Mouse (Mus musculus): ENCODE results near the gene Mtpn. TPM values are rescaled to one million over a fixed set of nuclear protein-coding genes. Genes with fewer than 3 reads are reported as not detected.

Gene Mtpn
- polyA plus RNA-seq (2014; fragmentation: Nextera tagmentation; extraction: Ambion mirVana) = 105 and 147 TPM in 2 replicates

GRCm38 (mm10) chr6:35539304-35540009, at the start of gene Mtpn:
TSS of gene Mtpn (minus strand) at chr6:35539888.
- Histone ChIP-seq H3K9me3 (replicated peaks; ENCODE audit: control insufficient read depth, low read length) (no peaks in the 10 kb centered on the region), H3K9ac (ENCODE audit: low read length) (peak within 1 kb of the TSS; percentile 97), H3K36me3 (ENCODE audit: control insufficient read depth, insufficient read depth, low read length) (no peaks in the 10 kb centered on the region), H3K4me1 (ENCODE audit: control insufficient read depth, insufficient read depth, low read length) (peaks cover 11% of the 10 kb centered on the region), H3K27ac (ENCODE audit: low read depth, low read length) (peak within 1 kb of the TSS; percentile 70), H3K4me2 (ENCODE audit: low read length) (peak within 1 kb of the TSS; percentile 82), H3K27me3 (replicated peaks; ENCODE audit: control insufficient read depth, insufficient read depth, low read length) (no peaks in the 10 kb centered on the region), H3K4me3 (ENCODE audit: low read depth, low read length) (peak within 1 kb of the TSS; percentile 99)
- ATAC-seq (peak; percentile 100), DNase-seq (ENCODE audit: low spot score) (peak; percentile 99)
- WGBS = under 1% methylated on average over 59 of the region's 61 CpGs

GRCm38 (mm10) chr6:35568731-35569130, 29.0 kb upstream of the Mtpn start:
- Histone ChIP-seq H3K9me3 (replicated peaks; ENCODE audit: control insufficient read depth, low read length) (no peaks in the 10 kb centered on the region), H3K4me3 (ENCODE audit: low read depth, low read length) (no peak overlapping the region), H3K27me3 (replicated peaks; ENCODE audit: control insufficient read depth, insufficient read depth, low read length) (no peaks in the 10 kb centered on the region), H3K36me3 (ENCODE audit: control insufficient read depth, insufficient read depth, low read length) (no peaks in the 10 kb centered on the region), H3K9ac (ENCODE audit: low read length) (no peak overlapping the region), H3K27ac (ENCODE audit: low read depth, low read length) (no peak overlapping the region), H3K4me1 (ENCODE audit: control insufficient read depth, insufficient read depth, low read length) (no peaks in the 10 kb centered on the region), H3K4me2 (ENCODE audit: low read length) (no peak overlapping the region)
- DNase-seq (ENCODE audit: low spot score) (no peak), ATAC-seq (no peak)

- Histone ChIP-seq H3K27me3 (replicated peaks; ENCODE audit: control insufficient read depth, insufficient read depth, low read length) (no peaks in the 10 kb centered on the region), H3K9ac (ENCODE audit: low read length) (no peak overlapping the region), H3K36me3 (ENCODE audit: control insufficient read depth, insufficient read depth, low read length) (no peaks in the 10 kb centered on the region), H3K27ac (ENCODE audit: low read depth, low read length) (no peak overlapping the region), H3K4me2 (ENCODE audit: low read length) (no peak overlapping the region), H3K4me3 (ENCODE audit: low read depth, low read length) (no peak overlapping the region), H3K4me1 (ENCODE audit: control insufficient read depth, insufficient read depth, low read length) (no peaks in the 10 kb centered on the region), H3K9me3 (replicated peaks; ENCODE audit: control insufficient read depth, low read length) (no peaks in the 10 kb centered on the region)
- peak; percentile 73 for DNase-seq (ENCODE audit: low spot score)
- no peak for ATAC-seq
Observed at GRCm38 (mm10) chr6:35567755-35568154, 28.1 kb upstream of the Mtpn start.

- H3K27me3 ChIP-seq (replicated peaks; ENCODE audit: control insufficient read depth, insufficient read depth, low read length) = no peaks in the 10 kb centered on the region
- no peak overlapping the region for H3K4me3 ChIP-seq (ENCODE audit: low read depth, low read length)
- DNase-seq (ENCODE audit: low spot score) (no peak), ATAC-seq (no peak)
- WGBS = 63% methylated on average over 2 of the region's 2 CpGs
- H3K4me1 ChIP-seq (ENCODE audit: control insufficient read depth, insufficient read depth, low read length) = no peaks in the 10 kb centered on the region
- H3K36me3 ChIP-seq (ENCODE audit: control insufficient read depth, insufficient read depth, low read length) = no peaks in the 10 kb centered on the region
- no peaks in the 10 kb centered on the region for H3K9me3 ChIP-seq (replicated peaks; ENCODE audit: control insufficient read depth, low read length)
- no peak overlapping the region for H3K4me2 ChIP-seq (ENCODE audit: low read length)
- H3K27ac ChIP-seq (ENCODE audit: low read depth, low read length) = no peak overlapping the region
- H3K9ac ChIP-seq (ENCODE audit: low read length) = no peak overlapping the region
Observed at GRCm38 (mm10) chr6:35559950-35560349, 20.3 kb upstream of the Mtpn start.

GRCm38 (mm10) chr6:35544352-35544751, 4.7 kb upstream of the Mtpn start:
- DNase-seq (ENCODE audit: low spot score) = no peak
- H3K27me3 ChIP-seq (replicated peaks; ENCODE audit: control insufficient read depth, insufficient read depth, low read length) = no peaks in the 10 kb centered on the region
- no peak overlapping the region for H3K4me2 ChIP-seq (ENCODE audit: low read length)
- H3K36me3 ChIP-seq (ENCODE audit: control insufficient read depth, insufficient read depth, low read length) = no peaks in the 10 kb centered on the region
- H3K4me1 ChIP-seq (ENCODE audit: control insufficient read depth, insufficient read depth, low read length) = no peaks in the 10 kb centered on the region
- no peaks in the 10 kb centered on the region for H3K9me3 ChIP-seq (replicated peaks; ENCODE audit: control insufficient read depth, low read length)
- no peak for ATAC-seq
- H3K9ac ChIP-seq (ENCODE audit: low read length) = no peak overlapping the region
- H3K4me3 ChIP-seq (ENCODE audit: low read depth, low read length) = no peak overlapping the region
- H3K27ac ChIP-seq (ENCODE audit: low read depth, low read length) = no peak overlapping the region

- H3K27me3 ChIP-seq (replicated peaks; ENCODE audit: control insufficient read depth, insufficient read depth, low read length) = no peaks in the 10 kb centered on the region
- ATAC-seq = no peak
- no peak for DNase-seq (ENCODE audit: low spot score)
- H3K36me3 ChIP-seq (ENCODE audit: control insufficient read depth, insufficient read depth, low read length) = no peaks in the 10 kb centered on the region
- H3K4me2 ChIP-seq (ENCODE audit: low read length) = no peak overlapping the region
- H3K4me1 ChIP-seq (ENCODE audit: control insufficient read depth, insufficient read depth, low read length) = peaks cover 10% of the 10 kb centered on the region
- H3K27ac ChIP-seq (ENCODE audit: low read depth, low read length) = no peak overlapping the region
- WGBS = 81% methylated on average over 8 of the region's 8 CpGs
- no peak overlapping the region for H3K4me3 ChIP-seq (ENCODE audit: low read depth, low read length)
- H3K9me3 ChIP-seq (replicated peaks; ENCODE audit: control insufficient read depth, low read length) = no peaks in the 10 kb centered on the region
- H3K9ac ChIP-seq (ENCODE audit: low read length) = no peak overlapping the region
Observed at GRCm38 (mm10) chr6:35542656-35543400, 3.1 kb upstream of the Mtpn start.

GRCm38 (mm10) chr6:35540377-35540776, 689 bp upstream of the Mtpn start:
- Histone ChIP-seq H3K36me3 (ENCODE audit: control insufficient read depth, insufficient read depth, low read length) (no peaks in the 10 kb centered on the region), H3K9me3 (replicated peaks; ENCODE audit: control insufficient read depth, low read length) (no peaks in the 10 kb centered on the region), H3K9ac (ENCODE audit: low read length) (no peak overlapping the region), H3K27me3 (replicated peaks; ENCODE audit: control insufficient read depth, insufficient read depth, low read length) (no peaks in the 10 kb centered on the region), H3K27ac (ENCODE audit: low read depth, low read length) (no peak overlapping the region), H3K4me2 (ENCODE audit: low read length) (no peak overlapping the region), H3K4me3 (ENCODE audit: low read depth, low read length) (no peak overlapping the region), H3K4me1 (ENCODE audit: control insufficient read depth, insufficient read depth, low read length) (peaks cover 11% of the 10 kb centered on the region)
- no peak for DNase-seq (ENCODE audit: low spot score)
- 93% methylated on average over 9 of the region's 9 CpGs for WGBS
- ATAC-seq = no peak

- peak overlapping the region; percentile 82 for H3K4me2 ChIP-seq (ENCODE audit: low read length)
- H3K9me3 ChIP-seq (replicated peaks; ENCODE audit: control insufficient read depth, low read length) = no peaks in the 10 kb centered on the region
- no peaks in the 10 kb centered on the region for H3K36me3 ChIP-seq (ENCODE audit: control insufficient read depth, insufficient read depth, low read length)
- peak; percentile 0 for DNase-seq (ENCODE audit: low spot score)
- no peaks in the 10 kb centered on the region for H3K27me3 ChIP-seq (replicated peaks; ENCODE audit: control insufficient read depth, insufficient read depth, low read length)
- WGBS = 5% methylated on average over 21 of the region's 21 CpGs
- peak overlapping the region; percentile 97 for H3K9ac ChIP-seq (ENCODE audit: low read length)
- H3K4me1 ChIP-seq (ENCODE audit: control insufficient read depth, insufficient read depth, low read length) = peaks cover 11% of the 10 kb centered on the region
- H3K4me3 ChIP-seq (ENCODE audit: low read depth, low read length) = peak overlapping the region; percentile 99
- H3K27ac ChIP-seq (ENCODE audit: low read depth, low read length) = peak overlapping the region; percentile 70; the same call in 1 of the 2 replicates
- ATAC-seq = no peak
Observed at GRCm38 (mm10) chr6:35538757-35539303, 858 bp downstream of the Mtpn start.

GRCm38 (mm10) chr6:35536021-35536420, 3.7 kb downstream of the Mtpn start:
- H3K4me1 ChIP-seq (ENCODE audit: control insufficient read depth, insufficient read depth, low read length) = peaks cover 11% of the 10 kb centered on the region
- WGBS = 82% methylated on average over 7 of the region's 7 CpGs
- H3K4me2 ChIP-seq (ENCODE audit: low read length) = no peak overlapping the region
- H3K9ac ChIP-seq (ENCODE audit: low read length) = no peak overlapping the region
- ATAC-seq = no peak
- H3K27me3 ChIP-seq (replicated peaks; ENCODE audit: control insufficient read depth, insufficient read depth, low read length) = no peaks in the 10 kb centered on the region
- no peaks in the 10 kb centered on the region for H3K9me3 ChIP-seq (replicated peaks; ENCODE audit: control insufficient read depth, low read length)
- no peak for DNase-seq (ENCODE audit: low spot score)
- no peak overlapping the region for H3K27ac ChIP-seq (ENCODE audit: low read depth, low read length)
- H3K4me3 ChIP-seq (ENCODE audit: low read depth, low read length) = no peak overlapping the region
- H3K36me3 ChIP-seq (ENCODE audit: control insufficient read depth, insufficient read depth, low read length) = no peaks in the 10 kb centered on the region

Data from forebrain, embryonic 14.5 days (tissue).